Mouse (Mus musculus): ENCODE measurements at regions not wholly inside any gene's neighbourhood (a gene's known extent, or its start where the extent isn't known, plus 50 kb on each side); places are given as distances from the start of the nearest gene placed in this dataset.

GRCm38 (mm10) chrX:99415701-99416100 lies 55.4 kb downstream of the Pja1 start:
- no peak for DNase-seq (ENCODE audit: low spot score in 2 of 2)

GRCm38 (mm10) chrX:99410942-99411341 lies 60.1 kb downstream of the Pja1 start:
- DNase-seq (ENCODE audit: low spot score in 2 of 2) = no peak

- DNase-seq (ENCODE audit: low spot score in 2 of 2) = no peak
These were observed 61.2 kb downstream of the Pja1 start for GRCm38 (mm10) chrX:99409858-99410257.

GRCm38 (mm10) chrX:99409331-99409730 lies 61.7 kb downstream of the Pja1 start:
- DNase-seq (ENCODE audit: low spot score in 2 of 2) = no peak

GRCm38 (mm10) chrX:99408804-99409203 lies 62.3 kb downstream of the Pja1 start:
- DNase-seq (ENCODE audit: low spot score in 2 of 2) = no peak

- DNase-seq (ENCODE audit: low spot score in 2 of 2) = no peak
These were observed 65.2 kb downstream of the Pja1 start for GRCm38 (mm10) chrX:99405843-99406242.

GRCm38 (mm10) chrX:99403521-99404149 lies 67.4 kb downstream of the Pja1 start:
- DNase-seq (ENCODE audit: low spot score in 2 of 2) = no peak

GRCm38 (mm10) chrX:99402841-99403520 lies 68.1 kb downstream of the Pja1 start:
- peak in 1 of 2 experiments; percentile 23 for DNase-seq (ENCODE audit: low spot score in 2 of 2)

GRCm38 (mm10) chrX:99397344-99397743 lies 73.7 kb downstream of the Pja1 start:
- no peak for DNase-seq (ENCODE audit: low spot score in 2 of 2)

- no peak for DNase-seq (ENCODE audit: low spot score in 2 of 2)
These were observed 74.9 kb downstream of the Pja1 start for GRCm38 (mm10) chrX:99396180-99396579.

GRCm38 (mm10) chrX:99395067-99395466 lies 76.0 kb downstream of the Pja1 start:
- no peak for DNase-seq (ENCODE audit: low spot score in 2 of 2)

GRCm38 (mm10) chrX:99391628-99392027 lies 79.4 kb downstream of the Pja1 start:
- DNase-seq (ENCODE audit: low spot score in 2 of 2) = no peak

GRCm38 (mm10) chrX:99390462-99390838 lies 80.6 kb downstream of the Pja1 start:
- DNase-seq (ENCODE audit: low spot score in 2 of 2) = no peak

- DNase-seq (ENCODE audit: low spot score in 2 of 2) = no peak
These were observed 81.2 kb downstream of the Pja1 start for GRCm38 (mm10) chrX:99389778-99390461.

- DNase-seq (ENCODE audit: low spot score in 2 of 2) = no peak
These were observed 100.4 kb downstream of the Pja1 start for GRCm38 (mm10) chrX:99370711-99371110.

- peak in 1 of 2 experiments; percentile 19 for DNase-seq (ENCODE audit: low spot score in 2 of 2)
These were observed 101.7 kb downstream of the Pja1 start for GRCm38 (mm10) chrX:99369258-99369900.

- no peak for DNase-seq (ENCODE audit: low spot score in 2 of 2)
These were observed 107.0 kb downstream of the Pja1 start for GRCm38 (mm10) chrX:99364072-99364471.

- DNase-seq (ENCODE audit: low spot score in 2 of 2) = peak; percentile 3 to 28
These were observed 110.8 kb downstream of the Pja1 start for GRCm38 (mm10) chrX:99360095-99360890.

GRCm38 (mm10) chrX:99358784-99359183 lies 112.3 kb downstream of the Pja1 start:
- no peak for DNase-seq (ENCODE audit: low spot score in 2 of 2)

- no peak for DNase-seq (ENCODE audit: low spot score in 2 of 2)
These were observed 112.9 kb downstream of the Pja1 start for GRCm38 (mm10) chrX:99358051-99358617.

- DNase-seq (ENCODE audit: low spot score in 2 of 2) = no peak
These were observed 115.9 kb downstream of the Pja1 start for GRCm38 (mm10) chrX:99355128-99355527.
